9 mouse cellular contexts compared by ENCODE assay signal in the genomic region with DNA sequence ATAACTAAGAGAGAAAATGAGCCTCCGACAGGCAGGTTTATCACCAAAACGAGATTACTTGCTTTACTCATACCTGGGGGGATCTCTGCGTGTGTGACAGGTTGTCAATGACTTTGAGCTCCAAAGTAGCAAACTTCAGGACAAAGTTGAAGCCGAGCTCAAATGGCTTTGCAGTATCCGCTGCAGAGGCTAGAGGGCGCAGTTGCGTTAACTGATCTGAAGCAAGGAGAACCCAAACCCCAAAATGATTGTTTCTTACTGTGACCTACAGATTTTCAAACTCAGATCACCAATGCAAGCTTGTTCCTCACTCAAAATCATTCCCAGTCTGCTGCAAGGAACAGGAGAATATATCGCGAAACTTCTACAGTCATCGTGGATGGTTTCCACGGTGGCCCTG. TPM values are rescaled to one million over a fixed set of nuclear protein-coding genes. Genes with fewer than 3 reads are reported as not detected.
A peak's percentile ranks its signal among the peaks of the same experiment; 100 is the strongest.
DNase-seq lines count a peak whose midpoint lies in the region; ATAC-seq and TF ChIP-seq lines count a peak whose summit lies in the region.
"Had no signal": no experiment of that assay in that cellular context is flagged by ENCODE, and none has a peak within 500 bp of the region (broad histone marks: within the 10 kb centered on the region; RNA-seq: fewer than 3 reads in every experiment).

No protein-coding gene starts in this region.

- DNase-seq in forebrain, postnatal 0 days, result peak; percentile 86
- DNase-seq in adrenal gland, adult (ENCODE audit: inconsistent age in 2 of 2, low spot score in 1 of 2), result peak; percentile 68 to 91
- DNase-seq in embryo, embryonic 10 days (ENCODE audit: low spot score), result peak; percentile 89
- peak; percentile 77 to 83 for DNase-seq in heart, postnatal 14 days
- DNase-seq in left cerebral cortex, postnatal 10 days (ENCODE audit: extremely low spot score in 1 of 2, low spot score in 2 of 2), result peak; percentile 48 to 75
- DNase-seq in testis, postnatal 14 days (ENCODE audit: low spot score), result peak; percentile 56

- TF ChIP-seq POLR2A in olfactory bulb, adult 2 months (IDR thresholded peaks at IDR 0.05; ENCODE audit: insufficient read depth, low read depth, low read length), result no peak

- intact Hi-C loops in heart, postnatal 14 days (cut with DNase I), result loop anchor here (10.0 kb wide), 2 partner anchors 131 to 571 kb away; no protein-coding TSS in a partner anchor
- intact Hi-C loops in left cerebral cortex, postnatal 10 days (cut with DNase I), result no loop called here

- H3K4me2 ChIP-seq in forebrain, postnatal 0 days (ENCODE audit: low read depth), result no peak overlapping the region
- H3K4me2 ChIP-seq in forebrain, embryonic 16.5 days (ENCODE audit: low read length), result no peak overlapping the region

- WGBS in forebrain, postnatal 0 days, result 32% methylated on average over 11 of the region's 11 CpGs
- 31% methylated on average over 11 of the region's 11 CpGs for WGBS in forebrain, embryonic 16.5 days
- WGBS in olfactory bulb, adult 2 months, result 30% methylated on average over 11 of the region's 11 CpGs

- no peak for ATAC-seq in forebrain, postnatal 0 days
- no peak for ATAC-seq in forebrain, embryonic 16.5 days

- H3K4me1 ChIP-seq in forebrain, postnatal 0 days (ENCODE audit: insufficient read depth), result no peaks in the 10 kb centered on the region
- peaks cover 11% of the 10 kb centered on the region for H3K4me1 ChIP-seq in forebrain, embryonic 16.5 days (replicated peaks; ENCODE audit: control insufficient read depth, insufficient read depth, low read length)
- H3K4me1 ChIP-seq in olfactory bulb, adult 2 months (ENCODE audit: control insufficient read depth, insufficient read depth, low read length), result peaks cover under 1% of the 10 kb centered on the region; the same call in 1 of the 2 replicates

- no peaks in the 10 kb centered on the region for H3K27me3 ChIP-seq in forebrain, postnatal 0 days (ENCODE audit: insufficient read depth, low read length)
- H3K27me3 ChIP-seq in forebrain, embryonic 16.5 days (replicated peaks; ENCODE audit: control insufficient read depth, insufficient read depth, low read length), result no peaks in the 10 kb centered on the region

- H3K27ac ChIP-seq in forebrain, postnatal 0 days (ENCODE audit: low read depth, low read length), result no peak overlapping the region
- H3K27ac ChIP-seq in forebrain, embryonic 16.5 days (ENCODE audit: low read length), result no peak overlapping the region
- no peak overlapping the region for H3K27ac ChIP-seq in olfactory bulb, adult 2 months (ENCODE audit: insufficient read depth, low read depth, low read length)

- no peak overlapping the region for H3K4me3 ChIP-seq in forebrain, postnatal 0 days (ENCODE audit: low read depth, low read length)
- no peak overlapping the region for H3K4me3 ChIP-seq in forebrain, embryonic 16.5 days (replicated peaks; ENCODE audit: low read length)
- H3K4me3 ChIP-seq in olfactory bulb, adult 2 months (ENCODE audit: insufficient read depth, low read depth, low read length), result no peak overlapping the region
- H3K4me3 ChIP-seq: megakaryocyte, embryonic 14.5 days had no signal

- peak; percentile 83 for TF ChIP-seq CTCF in forebrain, postnatal 0 days (IDR thresholded peaks at IDR 0.05; ENCODE audit: low read depth)
- peak; percentile 47; the same call in 1 of the 2 replicates for TF ChIP-seq CTCF in olfactory bulb, adult 2 months (IDR thresholded peaks at IDR 0.05; ENCODE audit: insufficient read depth, low read depth, low read length)

- H3K36me3 ChIP-seq in forebrain, postnatal 0 days (ENCODE audit: insufficient read depth), result no peaks in the 10 kb centered on the region
- H3K36me3 ChIP-seq in forebrain, embryonic 16.5 days (ENCODE audit: control insufficient read depth, insufficient read depth), result no peaks in the 10 kb centered on the region

- no peak overlapping the region for H3K9ac ChIP-seq in forebrain, postnatal 0 days
- no peak overlapping the region for H3K9ac ChIP-seq in forebrain, embryonic 16.5 days (replicated peaks; ENCODE audit: low read depth, low read length)

- H3K9me3 ChIP-seq in forebrain, postnatal 0 days (ENCODE audit: low read length), result no peaks in the 10 kb centered on the region
- no peaks in the 10 kb centered on the region for H3K9me3 ChIP-seq in forebrain, embryonic 16.5 days (ENCODE audit: control insufficient read depth, low read length)
- H3K9me3 ChIP-seq: megakaryocyte, embryonic 14.5 days had no signal

RNA-seq across cellular contexts. Expression of gene Fer, which starts 59.3 kb away (rescaled TPM):
- total RNA-seq in forebrain, postnatal 0 days (2014; rRNA removed), result 30.2 and 31.8 TPM in 2 replicates
- polyA plus RNA-seq in forebrain, postnatal 0 days (2015; fragmentation: Nextera tagmentation; extraction: Ambion mirVana), result 18.0 and 22.1 TPM in 2 replicates
- 34.2 and 36.7 TPM in 2 replicates for polyA plus RNA-seq in forebrain, embryonic 16.5 days (2015; fragmentation: Nextera tagmentation; extraction: Ambion mirVana)
- total RNA-seq in heart, postnatal 14 days (2021), result 10 to 100 TPM; 17.7 to 19.2 TPM
- 10 to 100 TPM; 32.4 to 33.9 TPM for total RNA-seq in left cerebral cortex, postnatal 10 days (2021)
- not detected in 2 replicates for polyA plus RNA-seq in olfactory bulb, adult 2 months (2012; ENCODE audit: insufficient read depth, insufficient read length, low replicate concordance, missing spikeins)

RNA-seq across cellular contexts. Expression of gene A930002H24Rik, which starts 60.0 kb away (rescaled TPM):
- 6.0 and 7.9 TPM in 2 replicates for total RNA-seq in forebrain, postnatal 0 days (2014; rRNA removed)
- 1.5 and 1.6 TPM in 2 replicates for polyA plus RNA-seq in forebrain, postnatal 0 days (2015; fragmentation: Nextera tagmentation; extraction: Ambion mirVana)
- 2.8 and 3.0 TPM in 2 replicates for polyA plus RNA-seq in forebrain, embryonic 16.5 days (2015; fragmentation: Nextera tagmentation; extraction: Ambion mirVana)
- not detected for total RNA-seq in heart, postnatal 14 days (2021)
- not detected for total RNA-seq in left cerebral cortex, postnatal 10 days (2021)
- not detected in 2 replicates for polyA plus RNA-seq in olfactory bulb, adult 2 months (2012; ENCODE audit: insufficient read depth, insufficient read length, low replicate concordance, missing spikeins)
